Mouse (Mus musculus): ENCODE data around the gene Slc22a5.
"Not testable (repeated sequence)": the region's sequence is repeated elsewhere in the genome, so short reads cannot be mapped to it uniquely, and the experiment has no call there.

Slc22a5 gene

DNA sequence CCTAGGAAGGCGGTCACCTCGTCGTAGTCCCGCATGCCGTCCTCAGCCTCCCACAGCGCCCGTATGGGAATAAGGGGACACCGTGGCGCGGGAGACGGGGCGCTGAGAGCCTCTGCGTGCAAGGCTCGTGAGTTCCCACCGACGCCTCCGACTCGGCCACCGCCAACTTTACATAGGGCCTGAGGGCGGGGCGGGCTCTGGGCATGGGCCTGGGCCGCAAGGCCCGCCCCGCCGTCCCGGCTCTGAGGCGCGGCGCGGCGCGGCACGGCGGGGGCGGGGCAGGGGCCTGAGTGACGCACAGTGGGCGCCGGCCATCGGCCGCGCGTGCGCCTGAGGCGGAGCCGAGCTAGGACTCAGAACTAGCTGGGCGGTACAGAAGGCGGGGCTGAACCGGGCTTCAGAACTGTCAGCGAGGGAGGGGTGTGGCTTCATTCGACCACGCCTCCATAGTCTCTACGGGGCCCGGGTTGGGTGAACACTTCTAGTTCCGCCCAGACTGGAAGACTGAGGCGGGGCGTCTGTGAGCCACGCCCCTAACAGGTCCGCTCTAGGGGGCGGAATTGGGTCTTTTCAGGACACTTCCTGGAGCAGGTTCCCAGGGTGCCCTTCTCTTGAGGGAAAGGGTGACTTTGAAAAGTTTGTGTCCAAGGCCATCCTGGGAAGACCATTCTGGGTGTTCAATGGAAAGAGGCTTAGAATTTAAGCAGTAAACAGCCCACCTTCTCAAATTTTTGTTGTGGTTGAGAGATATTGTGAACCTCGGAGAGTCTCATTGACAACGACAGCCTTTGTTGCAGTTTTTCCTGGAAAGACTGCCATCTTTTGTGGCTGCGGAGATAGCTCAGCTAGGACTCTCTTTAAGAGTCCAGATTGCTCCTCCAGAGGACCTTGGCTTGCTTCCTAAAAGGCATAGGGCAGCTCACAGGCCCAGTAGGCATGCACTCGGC is at the start of gene Slc22a5:
TSS of gene Slc22a5 (minus strand) at position 156 of the 947 bp plus-strand sequence.
- peak; percentile 99 for DNase-seq (ENCODE audit: low read depth)

DNA sequence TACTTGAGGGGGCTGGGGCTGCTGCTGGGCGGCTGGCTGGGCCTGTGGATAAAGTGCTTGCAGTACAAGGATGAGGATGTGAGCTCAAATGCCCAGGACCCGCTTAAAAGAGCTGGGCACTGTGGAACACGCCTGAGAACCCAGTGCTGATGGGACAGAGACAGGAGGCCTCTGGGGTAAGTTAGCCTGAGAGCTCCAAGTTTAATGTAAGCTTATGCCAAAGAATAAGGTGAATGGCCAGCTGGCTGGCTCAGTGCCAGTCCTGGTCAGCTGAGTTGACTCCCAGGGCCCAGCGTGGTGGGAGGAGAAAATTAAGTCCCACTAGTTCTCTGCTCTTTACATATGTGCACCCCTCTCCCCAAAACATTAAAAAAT is 40.5 kb upstream of the Slc22a5 start:
- DNase-seq (ENCODE audit: low read depth): not testable (repeated sequence)

DNA sequence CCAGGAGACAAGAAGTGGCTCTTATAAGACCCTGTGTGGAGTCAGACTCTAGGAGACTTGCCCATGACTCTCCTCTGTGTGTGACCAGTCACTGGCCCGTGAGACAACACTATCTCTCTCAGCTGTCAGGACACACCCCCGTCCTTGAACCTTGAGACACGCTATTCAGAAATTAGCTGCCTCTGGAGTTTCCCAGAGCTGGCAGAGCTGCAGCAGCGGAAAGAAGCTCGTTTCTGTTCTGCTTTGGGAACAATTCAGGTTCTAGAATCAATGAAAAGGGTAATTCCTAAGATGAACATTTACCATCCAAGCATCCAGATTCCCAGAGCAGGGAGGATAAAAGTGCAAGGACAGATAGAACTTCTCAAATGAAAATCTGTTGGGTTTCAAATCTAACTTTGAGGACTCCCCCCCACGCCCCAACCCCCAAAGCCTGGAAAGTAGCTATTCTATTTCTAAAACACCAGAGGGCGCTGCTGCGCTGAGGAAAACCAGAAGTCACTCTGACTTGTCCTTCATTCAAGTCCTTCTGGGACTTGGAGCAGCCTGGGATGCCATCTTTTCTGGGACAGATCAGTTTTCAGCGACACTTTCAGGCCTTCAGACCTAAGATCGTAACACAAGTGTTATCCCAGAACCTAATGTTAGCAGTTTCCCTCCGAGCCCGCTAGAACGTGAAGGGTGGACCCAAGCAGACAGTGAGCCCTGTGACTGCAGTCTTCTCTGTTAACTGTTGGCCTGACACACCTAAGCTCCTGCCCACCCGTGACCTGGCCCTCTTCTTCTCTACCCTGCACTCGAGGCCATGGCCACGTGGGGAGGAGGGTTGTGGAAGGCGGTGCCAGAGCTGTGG is 39.9 kb upstream of the Slc22a5 start:
- peak; percentile 78 for DNase-seq (ENCODE audit: low read depth)

DNA sequence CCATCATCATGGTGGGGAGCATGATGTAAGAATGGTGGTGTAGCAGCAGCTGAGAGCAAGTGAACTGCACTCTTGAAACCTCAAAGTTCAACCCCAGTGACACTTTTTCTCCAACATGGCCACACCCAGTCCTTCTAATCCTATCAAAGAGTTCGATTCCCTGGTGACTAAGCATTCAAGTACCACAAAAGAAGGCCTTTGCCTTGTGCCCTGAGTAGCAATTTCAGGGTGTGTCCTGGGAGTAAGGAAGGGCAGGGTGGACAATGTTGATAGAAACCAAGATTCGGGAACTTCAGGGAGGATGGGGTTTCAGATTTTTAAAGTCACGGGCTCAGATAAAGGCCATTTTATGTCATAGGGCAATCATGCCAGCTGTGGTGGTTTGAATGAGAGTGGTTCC is 38.3 kb upstream of the Slc22a5 start:
- DNase-seq (ENCODE audit: low read depth): no peak

DNA sequence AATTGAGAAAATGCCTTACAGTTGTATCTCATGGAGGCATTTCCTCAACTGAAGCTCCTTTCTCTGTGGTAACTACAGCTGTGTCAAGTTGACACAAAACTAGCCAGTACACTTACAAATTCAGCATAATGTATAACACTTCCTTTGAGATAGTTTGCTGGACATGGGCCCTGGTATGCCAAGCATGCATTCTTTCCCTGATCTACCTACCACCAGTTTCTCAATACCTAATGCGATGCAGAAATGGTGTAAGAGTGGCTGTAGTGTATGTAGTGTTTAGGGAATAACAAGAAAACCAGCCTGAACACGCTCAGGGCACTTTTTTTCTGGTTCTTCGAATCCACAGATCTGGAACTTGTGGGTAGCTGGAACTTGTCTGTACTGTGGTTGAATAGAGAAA is 37.1 kb upstream of the Slc22a5 start:
- no peak for DNase-seq (ENCODE audit: low read depth)

DNA sequence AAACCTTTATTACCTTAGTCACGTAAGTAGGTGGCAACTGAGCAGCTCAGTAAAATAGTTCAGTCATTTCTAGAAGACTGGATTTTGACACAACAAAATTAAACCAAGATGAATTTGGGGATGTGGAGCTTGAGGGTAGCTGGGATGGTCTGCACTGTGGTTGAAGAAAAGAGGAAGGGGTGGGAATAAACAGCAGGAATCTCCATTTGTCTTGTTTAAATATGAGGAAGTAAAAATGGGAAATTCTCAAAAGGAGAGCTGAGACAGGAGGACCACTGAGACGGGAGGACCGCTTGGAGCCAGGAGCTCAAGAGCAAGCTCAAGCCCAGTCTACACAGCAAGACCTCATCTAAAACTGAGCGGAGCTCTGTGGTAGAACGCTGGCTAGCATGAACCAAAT is 34.8 kb upstream of the Slc22a5 start:
- no peak for DNase-seq (ENCODE audit: low read depth)

DNA sequence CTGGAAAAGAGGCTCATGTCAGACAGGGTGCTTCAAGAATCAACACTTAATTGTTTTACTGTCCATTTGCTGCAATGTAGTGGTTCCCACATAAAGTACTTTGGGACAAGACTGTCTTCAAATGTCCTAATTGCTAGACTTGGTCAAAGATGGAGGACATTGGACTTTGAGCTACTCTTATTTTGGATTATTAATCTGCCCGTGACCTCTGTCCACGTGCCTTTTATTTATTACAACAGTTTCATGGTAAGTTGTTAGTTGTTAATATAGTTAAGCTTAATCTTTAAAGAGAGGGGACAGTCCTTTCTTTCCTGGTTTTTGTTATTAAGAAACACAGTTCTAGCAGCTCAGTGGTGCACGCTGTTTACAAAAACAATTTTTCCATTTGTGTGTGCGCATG is 27.4 kb upstream of the Slc22a5 start:
- DNase-seq (ENCODE audit: low read depth): no peak

DNA sequence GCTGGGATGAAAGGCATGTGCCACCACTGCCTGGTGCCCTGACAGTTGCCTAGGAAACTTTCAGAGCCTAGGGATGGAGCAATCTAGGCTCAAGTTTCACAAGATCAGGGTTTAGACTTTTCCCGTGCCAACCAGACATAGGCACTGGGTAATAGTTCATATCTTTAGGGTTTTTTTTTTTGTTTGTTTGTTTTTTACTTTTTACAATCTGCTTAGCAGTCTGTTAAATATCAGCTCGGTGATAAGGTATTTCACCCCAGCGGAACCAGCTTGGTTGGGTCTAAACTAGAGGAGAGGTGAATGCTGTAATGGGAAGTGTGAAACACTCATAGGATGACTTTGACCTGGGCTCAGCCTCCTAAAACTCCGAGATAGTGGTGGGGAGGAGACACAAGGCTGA is 19.6 kb upstream of the Slc22a5 start:
- DNase-seq (ENCODE audit: low read depth): no peak

DNA sequence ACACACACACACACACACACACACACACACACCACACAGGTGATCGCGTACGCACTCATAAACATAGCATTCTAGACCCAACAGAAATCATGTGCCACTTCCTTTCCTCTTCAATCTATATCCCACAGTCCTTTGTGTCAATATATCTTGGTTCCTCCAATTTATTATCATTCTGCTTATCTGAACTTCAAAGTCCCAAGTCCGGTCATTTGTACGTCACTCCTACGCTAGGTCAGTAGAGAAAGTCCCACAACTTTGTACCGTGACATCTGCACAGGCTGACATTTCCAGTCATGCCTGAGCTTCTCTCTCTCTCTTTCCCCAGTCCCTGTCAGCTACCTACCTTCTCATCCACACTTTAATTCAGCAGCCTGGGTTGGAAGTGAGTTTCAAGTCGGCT is 17.2 kb upstream of the Slc22a5 start:
- no peak for DNase-seq (ENCODE audit: low read depth)

DNA sequence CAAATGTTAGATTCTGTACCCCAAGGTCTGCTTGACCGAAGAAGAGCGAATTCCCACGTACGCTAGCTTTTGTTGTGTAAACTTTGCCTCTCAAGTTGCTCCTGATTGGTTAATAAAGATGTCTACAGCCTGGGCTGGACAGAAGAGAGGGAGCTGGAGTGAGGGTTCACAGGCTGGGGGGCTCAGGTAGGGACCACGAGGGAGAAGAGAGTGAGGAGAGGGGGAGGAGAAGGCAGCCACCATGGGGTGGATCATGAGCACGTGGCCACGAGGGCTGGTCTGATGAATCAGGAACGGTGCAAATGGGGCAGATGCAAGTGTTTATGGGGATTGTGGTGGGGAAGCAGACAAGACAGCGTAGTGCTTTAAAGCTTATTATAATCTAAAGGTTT is 13.1 kb upstream of the Slc22a5 start:
- DNase-seq (ENCODE audit: low read depth): no peak

DNA sequence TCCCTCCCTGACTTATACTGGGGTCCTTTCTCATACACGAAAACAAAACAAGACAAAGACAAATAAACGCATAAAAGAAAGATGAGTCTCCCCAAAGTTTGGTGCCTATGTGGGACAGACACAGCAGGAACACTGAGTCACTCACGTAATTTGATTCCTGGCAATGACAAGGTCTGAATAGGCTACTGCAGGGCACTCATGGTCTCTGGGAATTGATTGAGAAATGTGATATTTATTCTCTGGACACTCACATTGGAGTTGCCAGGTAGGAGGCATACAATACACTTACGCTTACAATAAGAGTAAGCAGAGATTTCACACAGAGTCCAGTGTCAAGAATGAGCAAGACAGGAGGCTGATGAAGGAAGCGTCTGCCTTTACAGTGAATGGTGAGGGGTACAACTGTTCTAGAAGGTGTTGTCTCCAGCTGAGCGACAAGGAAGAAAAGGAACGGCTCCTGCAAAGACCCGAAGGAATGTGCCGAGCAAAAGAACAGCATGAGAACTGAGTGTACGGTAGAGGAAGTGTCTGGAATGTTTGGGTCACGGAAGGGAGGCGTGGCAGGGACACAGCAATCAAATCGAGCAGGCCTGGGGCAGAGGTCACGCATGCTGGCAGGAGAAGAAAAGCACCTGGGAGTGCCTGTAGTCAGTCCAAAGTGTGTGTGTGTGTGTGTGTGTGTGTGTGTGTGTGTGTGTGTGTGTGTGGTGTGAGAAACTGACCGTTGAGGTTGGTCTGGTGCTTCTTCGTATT is 12.5 kb upstream of the Slc22a5 start:
- no peak for DNase-seq (ENCODE audit: low read depth)

DNA sequence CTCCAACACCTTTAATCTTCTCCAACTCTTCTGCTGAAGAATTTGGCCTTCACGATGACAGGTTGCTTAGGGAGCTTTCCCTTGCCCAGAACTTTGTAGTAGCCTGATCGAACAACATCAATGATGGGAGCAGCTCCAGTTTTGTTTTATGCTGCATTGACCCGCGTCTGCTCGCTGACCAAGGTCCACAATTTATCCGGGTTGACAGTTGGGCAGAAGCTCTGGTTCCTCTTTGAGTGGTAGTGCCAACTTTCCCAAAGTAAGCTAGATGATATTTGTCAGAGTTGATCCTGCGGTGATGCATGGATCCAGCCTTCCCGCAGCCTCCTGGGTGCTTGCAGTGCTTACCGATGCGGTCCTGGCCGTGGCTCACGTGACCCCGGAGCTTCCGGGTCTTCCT is 11.3 kb upstream of the Slc22a5 start:
- DNase-seq (ENCODE audit: low read depth): no peak

DNA sequence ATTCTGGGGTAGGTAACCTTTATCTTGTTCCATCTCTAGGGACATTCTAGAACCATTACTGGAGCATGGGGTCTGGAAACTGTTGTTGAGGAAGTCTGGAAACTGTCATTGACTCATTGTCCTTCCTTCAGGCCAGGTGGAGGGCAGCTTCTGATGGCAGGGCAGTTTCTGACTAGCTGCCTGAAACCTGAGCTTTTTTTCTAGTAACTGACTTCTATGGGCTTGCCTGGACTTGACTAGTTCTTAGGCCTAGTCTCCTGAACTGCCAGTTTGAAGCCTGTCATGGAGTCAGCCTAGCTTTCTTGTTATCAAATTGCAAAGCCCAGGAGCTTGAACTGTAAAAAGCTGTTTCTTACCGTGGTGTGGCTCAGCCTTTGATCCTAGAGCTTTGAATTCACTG is 9.5 kb upstream of the Slc22a5 start:
- DNase-seq (ENCODE audit: low read depth): no peak

DNA sequence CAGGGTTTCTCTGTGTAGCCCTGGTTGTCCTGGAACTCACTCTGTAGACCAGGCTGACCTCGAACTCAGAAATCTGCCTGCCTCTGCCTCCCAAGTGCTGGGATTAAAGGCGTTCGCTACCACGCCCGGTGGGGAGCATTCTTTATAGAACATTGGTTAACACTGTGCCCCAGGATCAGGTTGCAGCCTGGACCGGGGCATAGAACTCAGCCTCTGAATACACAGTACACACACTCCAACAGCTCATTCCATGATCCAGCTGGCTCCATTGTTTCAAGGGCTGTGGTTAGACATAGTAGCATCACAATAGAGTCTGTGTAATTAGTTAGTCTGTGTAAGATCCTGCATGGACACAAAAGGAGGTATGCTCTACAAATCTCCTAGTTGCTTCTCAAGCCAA is 8.5 kb upstream of the Slc22a5 start:
- no peak for DNase-seq (ENCODE audit: low read depth)

DNA sequence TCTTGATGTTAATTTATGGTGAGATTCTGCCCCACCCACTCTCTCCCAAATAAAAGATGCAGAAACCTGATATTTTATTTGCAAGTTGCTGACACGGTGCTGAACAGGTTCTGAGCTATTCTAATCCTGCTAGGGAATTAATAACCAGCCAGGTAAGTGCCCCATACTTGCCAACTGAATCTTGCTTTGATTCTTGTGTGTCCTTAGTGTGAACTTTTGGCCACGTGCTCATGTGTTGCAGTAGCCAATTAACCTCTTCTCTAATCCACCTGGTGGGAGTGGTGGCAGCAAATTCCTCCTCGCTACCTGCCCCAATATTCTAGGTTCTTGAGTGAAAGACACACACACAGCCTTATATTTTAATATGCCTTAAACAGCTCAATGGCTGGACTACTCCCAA is 7.5 kb upstream of the Slc22a5 start:
- DNase-seq (ENCODE audit: low read depth): no peak

DNA sequence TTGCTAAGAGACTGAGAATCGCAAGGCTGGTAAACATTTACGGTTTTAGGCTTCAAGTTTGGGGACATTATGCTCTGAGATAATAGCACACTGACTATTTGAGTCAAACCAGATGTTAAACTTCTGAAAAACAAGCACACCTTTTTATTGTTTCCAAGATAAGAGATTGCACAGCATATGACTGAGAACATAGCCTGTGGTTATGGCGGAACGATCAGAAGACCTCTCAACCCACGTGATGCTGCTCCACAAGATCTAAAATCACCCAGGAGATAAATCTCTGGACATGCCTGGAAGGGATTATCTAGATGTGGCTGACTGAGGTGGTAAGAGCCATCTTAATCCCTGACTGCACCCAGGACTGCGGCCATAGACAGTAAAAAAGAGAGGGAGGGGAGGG is 5.5 kb upstream of the Slc22a5 start:
- DNase-seq (ENCODE audit: low read depth): no peak

DNA sequence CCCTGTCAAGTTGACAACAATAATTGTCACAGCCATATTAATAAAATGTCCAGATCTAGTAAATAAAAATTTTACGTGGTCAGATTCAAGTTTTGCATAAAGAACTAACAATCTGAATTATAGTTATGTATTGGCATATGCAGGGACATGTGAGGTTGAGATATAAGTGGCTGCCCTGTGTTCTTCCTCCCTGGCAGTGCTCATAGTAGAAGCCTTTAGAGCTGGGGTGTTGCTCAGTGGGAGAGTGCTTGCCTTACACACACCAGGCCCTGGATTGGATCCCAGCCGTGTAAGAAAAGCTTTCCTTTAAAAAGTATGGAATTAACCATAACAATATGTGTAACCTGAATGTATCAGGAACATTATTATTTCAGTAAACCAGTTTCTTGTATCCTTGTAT is 2.0 kb upstream of the Slc22a5 start:
- DNase-seq (ENCODE audit: low read depth): peak; percentile 27

DNA sequence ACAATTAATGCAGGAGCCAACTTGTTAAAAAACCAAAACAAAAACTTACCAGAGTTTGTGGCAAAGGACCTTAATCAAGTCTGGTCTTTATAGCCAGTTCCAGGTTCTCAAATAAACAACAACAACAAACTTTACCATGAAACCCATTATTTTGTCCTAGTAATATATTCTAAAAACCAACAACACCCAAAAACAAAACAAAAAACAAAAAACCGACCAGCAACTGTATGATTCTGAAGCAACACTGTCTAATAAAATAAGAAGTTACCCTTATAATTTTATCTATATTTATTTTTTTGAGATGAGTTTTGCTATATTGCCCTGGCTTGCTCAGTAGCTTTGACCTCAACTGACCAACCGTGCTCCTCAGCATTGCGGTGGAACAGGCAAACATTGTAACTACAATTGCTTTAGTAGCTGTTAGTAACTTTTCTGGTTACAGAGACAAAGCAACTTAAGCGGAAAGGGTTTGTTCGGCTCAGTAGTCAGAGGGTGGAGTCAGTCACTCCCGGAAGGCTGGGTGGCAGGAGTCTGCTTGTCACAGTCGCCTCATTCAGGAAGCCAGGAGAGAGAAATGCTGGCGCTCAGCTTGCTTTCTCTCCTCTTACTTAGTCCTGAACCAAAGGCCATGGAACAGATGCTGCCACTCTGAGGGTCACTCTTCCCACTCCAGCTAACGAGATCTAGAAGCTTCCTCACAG is 1.4 kb upstream of the Slc22a5 start:
- peak; percentile 82 for DNase-seq (ENCODE audit: low read depth)

DNA sequence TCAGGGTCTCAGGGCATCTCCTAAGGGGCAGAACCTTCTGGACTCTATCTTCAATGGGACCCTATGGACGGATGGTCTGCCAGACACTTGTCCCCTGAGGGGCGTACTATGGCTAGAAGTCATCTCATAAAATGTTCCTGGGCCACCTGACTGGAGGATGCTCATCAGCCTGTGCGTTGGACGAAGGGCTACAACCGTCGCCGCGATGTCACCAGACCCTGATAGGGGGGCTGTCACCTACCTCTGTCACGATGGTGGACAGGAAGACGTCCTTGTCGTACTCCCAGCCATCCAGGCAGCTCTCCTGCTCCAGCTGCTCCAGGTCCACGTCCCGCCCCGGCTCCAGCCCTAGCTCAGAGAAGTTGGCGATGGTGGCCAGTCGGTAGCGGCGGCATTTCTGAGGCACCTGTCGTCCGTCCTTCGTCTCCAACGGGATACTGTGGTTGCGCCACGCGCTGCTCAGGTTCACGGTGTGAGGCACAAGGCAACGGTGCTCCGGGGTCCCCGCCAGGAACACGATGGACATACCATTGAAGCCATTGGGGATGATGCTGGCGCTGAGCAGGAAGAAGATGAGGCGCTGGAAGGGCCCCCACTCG is 455 bp downstream of the Slc22a5 start:
- DNase-seq (ENCODE audit: low read depth): no peak

DNA sequence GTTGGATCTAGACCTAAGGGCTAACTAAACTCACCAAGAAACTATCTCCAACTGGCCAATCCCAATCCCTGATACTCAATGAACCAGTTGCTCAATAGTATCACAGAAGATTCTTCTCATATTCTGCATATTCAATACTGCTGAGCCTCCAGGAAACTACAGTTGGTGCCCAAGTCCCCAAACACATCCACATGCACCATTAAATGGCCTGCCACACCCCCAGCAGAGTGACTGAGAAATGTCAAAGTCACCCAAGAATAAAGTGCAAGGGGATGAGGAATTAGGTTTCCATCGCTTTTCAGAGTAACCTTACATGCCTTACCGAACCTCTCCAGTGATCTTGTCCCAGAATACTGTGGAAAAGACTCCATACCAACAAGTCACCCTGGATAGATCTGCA is 1.2 kb downstream of the Slc22a5 start:
- peak; percentile 22 for DNase-seq (ENCODE audit: low read depth)

DNA sequence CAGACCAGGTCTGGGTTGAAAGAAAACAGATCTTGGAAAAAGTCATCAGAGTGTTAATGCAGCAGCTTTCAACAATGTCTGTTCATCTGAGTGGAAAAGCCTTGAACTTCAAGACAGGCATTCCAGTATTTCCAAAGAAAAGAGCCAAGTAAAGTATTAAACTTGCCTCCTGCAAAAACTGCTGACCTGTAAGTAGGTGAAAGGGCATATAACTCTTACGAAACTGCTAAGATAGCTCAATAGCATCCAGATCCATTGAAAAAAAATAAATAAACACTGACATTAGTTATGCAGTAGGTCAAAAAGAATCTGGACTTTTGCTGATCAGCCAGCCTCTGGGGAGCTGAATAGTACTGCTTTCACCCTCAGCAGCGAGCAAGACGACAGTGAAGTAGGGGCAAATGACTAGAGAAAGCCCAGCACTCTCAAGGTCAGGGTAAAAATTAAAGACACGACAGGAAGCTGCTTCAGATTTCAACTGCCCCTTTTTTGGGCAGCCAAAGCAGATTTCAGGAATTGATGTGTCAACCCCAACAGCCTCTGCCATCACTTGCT is 2.3 kb downstream of the Slc22a5 start:
- DNase-seq (ENCODE audit: low read depth): no peak
